Mouse (Mus musculus) myocyte (in vitro differentiated cells): ENCODE results near the gene 1700023F06Rik.

Experiments
- E2F4 ChIP-seq: IDR thresholded peaks from one replicate; pipeline ENCODE4 v1.6.1; 2011; ENCODE audit warnings: mild to moderate bottlenecking, control low read depth, moderate library complexity; ENCODE audit not compliant: insufficient read depth
- MAX ChIP-seq: IDR thresholded peaks from one replicate; pipeline ENCODE4 v1.6.1; 2011; ENCODE audit warnings: low read depth, mild to moderate bottlenecking, control low read depth

GRCm38 (mm10) chr11:103250324-103250723 is 42.0 kb upstream of the 1700023F06Rik start:
- TF ChIP-seq E2F4, result no peak
- no peak for TF ChIP-seq MAX
